Mouse (Mus musculus) G1E (cell line): ENCODE data around the gene Gtf2ird1.

Experiments
- CTCF ChIP-seq: IDR thresholded peaks from 2 replicates; pipeline ENCODE4 v1.5.1; 2012; ENCODE audit warnings: low read depth, low read length, inconsistent platforms, mixed read lengths
- GATA1 ChIP-seq: IDR thresholded peaks from 2 replicates; pipeline ENCODE4 v1.6.1; 2012; ENCODE audit warnings: borderline replicate concordance, low read length, inconsistent platforms, mixed read lengths
- POLR2AphosphoS5 ChIP-seq: IDR thresholded peaks from 2 replicates; pipeline ENCODE4 v1.6.1; 2012; ENCODE audit warnings: low read depth, low read length, inconsistent platforms; ENCODE audit not compliant: insufficient replicate concordance

GRCm38 (mm10) chr5:134374546-134374945, 82.0 kb downstream of the Gtf2ird1 start:
- TF ChIP-seq CTCF: no peak
- no peak for TF ChIP-seq POLR2AphosphoS5
- TF ChIP-seq GATA1: no peak
